Mouse (Mus musculus) limb, embryonic 13.5 days (tissue): ENCODE data around the gene Inafm2. TPM values are rescaled to one million over a fixed set of nuclear protein-coding genes. Genes with fewer than 3 reads are reported as not detected.
A peak's percentile ranks its signal among the peaks of the same experiment; 100 is the strongest.

ENCODE experiments used
- ATAC-seq: fragments of 200-750 bp; cut with Nextera tagmentation; 2 replicates; pipeline ENCODE4 v1.8.0; 2017; ENCODE audit warnings: low read depth, moderate number of reproducible peaks, moderate TSS enrichment; ENCODE audit not compliant: low FRiP score
- H3K27ac ChIP-seq: fragments of 300-500 bp; sonication (generic); 2 replicates; pipeline ENCODE4 v1.5.1; 2015; ENCODE audit warnings: inconsistent platforms, mild to moderate bottlenecking, moderate library complexity
- H3K27me3 ChIP-seq: fragments of 300-500 bp; sonication (generic); 2 replicates; pipeline ENCODE4 v1.6.1; 2015; ENCODE audit warnings: mild to moderate bottlenecking, inconsistent platforms
- H3K36me3 ChIP-seq: fragments of 300-500 bp; sonication (generic); 2 replicates; pipeline ENCODE4 v1.6.1; 2015; ENCODE audit warnings: inconsistent platforms, mild to moderate bottlenecking, moderate library complexity
- H3K4me1 ChIP-seq: fragments of 300-500 bp; sonication (generic); 2 replicates; pipeline ENCODE4 v1.6.1; 2015; ENCODE audit warnings: inconsistent platforms
- H3K4me2 ChIP-seq: fragments of 300-500 bp; sonication (generic); replicated peaks from 2 replicates; pipeline ENCODE4 v1.6.1; 2015; ENCODE audit warnings: inconsistent platforms, mild to moderate bottlenecking, moderate library complexity
- H3K4me3 ChIP-seq: fragments of 300-500 bp; sonication (generic); 2 replicates; pipeline ENCODE4 v1.5.1; 2015; ENCODE audit warnings: moderate library complexity, mild to moderate bottlenecking, inconsistent platforms
- H3K9ac ChIP-seq: fragments of 300-500 bp; sonication (generic); 2 replicates; pipeline ENCODE4 v1.6.1; 2015; ENCODE audit warnings: mild to moderate bottlenecking, inconsistent platforms
- H3K9me3 ChIP-seq: fragments of 300-500 bp; sonication (generic); 2 replicates; pipeline ENCODE4 v1.6.1; 2016; ENCODE audit warnings: inconsistent platforms
- WGBS: fragments of 180-500 bp; shearing (Covaris S2); methylation state at CpG from one replicate; pipeline ENCODE4 v1.1.7; 2015; 5-methylcytosine and 5-hydroxymethylcytosine counted together
- polyA plus RNA-seq: library from polyadenylated mRNA; unstranded; fragments of >200 nt; fragmentation: Nextera tagmentation; extraction: Ambion mirVana; gene quantifications from 2 replicates; pipeline ENCODE4 v1.2.1, GENCODE M21; 2015

Gene Inafm2
- polyA plus RNA-seq, 1 experiment from 2014 or later = 21.1 TPM

DNA sequence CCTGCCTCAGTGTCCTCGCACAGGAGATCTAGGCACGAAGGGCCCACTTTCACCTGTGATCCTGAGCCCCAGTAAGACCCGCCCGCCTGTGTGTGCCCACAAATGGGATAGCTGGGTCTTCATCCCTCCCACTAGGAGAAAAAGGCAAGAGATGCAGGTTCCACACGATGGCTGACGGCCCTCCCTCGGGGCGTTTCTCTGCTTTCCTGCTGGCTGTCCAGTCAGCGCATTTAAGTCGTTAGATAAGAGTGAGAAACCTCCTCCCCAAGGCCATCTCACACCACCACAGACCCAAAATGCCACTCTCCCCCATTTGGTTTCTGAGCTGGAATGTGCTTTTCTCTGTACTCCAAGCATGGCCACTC lies 17.2 kb downstream of the Inafm2 start:
- Histone ChIP-seq H3K36me3 (no peaks in the 10 kb centered on the region), H3K9me3 (no peaks in the 10 kb centered on the region), H3K4me2 (peak overlapping the region; percentile 53), H3K27me3 (peaks cover 45% of the 10 kb centered on the region), H3K27ac (peak overlapping the region; percentile 80), H3K9ac (peak overlapping the region; percentile 54), H3K4me3 (peak overlapping the region; percentile 24), H3K4me1 (peaks cover 27% of the 10 kb centered on the region)
- WGBS = 20% methylated on average over 10 of the region's 10 CpGs
- no peak for ATAC-seq

DNA sequence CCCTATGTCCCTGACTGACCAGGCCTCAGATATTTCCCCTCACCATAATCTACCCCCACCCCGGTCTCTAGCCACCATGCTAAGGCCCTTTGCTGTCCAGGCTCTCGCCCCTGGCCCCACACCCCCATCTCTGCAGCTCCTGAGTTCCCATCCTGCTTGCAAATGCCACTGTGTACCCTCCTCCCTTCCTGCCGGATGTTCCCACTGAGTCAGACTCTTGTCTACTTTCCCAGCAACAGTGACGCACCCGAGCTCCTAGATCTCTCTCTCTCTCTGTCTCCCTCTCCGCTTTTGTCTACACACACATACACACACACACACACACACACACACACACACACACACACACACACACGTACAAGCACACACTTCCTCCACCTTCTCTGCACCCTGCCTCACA lies 17.9 kb downstream of the Inafm2 start:
- peaks cover 27% of the 10 kb centered on the region for H3K4me1 ChIP-seq
- ATAC-seq = no peak
- H3K4me2 ChIP-seq = no peak overlapping the region
- WGBS = 78% methylated on average over 7 of the region's 7 CpGs
- peaks cover 40% of the 10 kb centered on the region for H3K27me3 ChIP-seq
- H3K36me3 ChIP-seq = no peaks in the 10 kb centered on the region
- H3K9ac ChIP-seq = no peak overlapping the region
- H3K27ac ChIP-seq = no peak overlapping the region
- H3K4me3 ChIP-seq = no peak overlapping the region
- no peaks in the 10 kb centered on the region for H3K9me3 ChIP-seq

DNA sequence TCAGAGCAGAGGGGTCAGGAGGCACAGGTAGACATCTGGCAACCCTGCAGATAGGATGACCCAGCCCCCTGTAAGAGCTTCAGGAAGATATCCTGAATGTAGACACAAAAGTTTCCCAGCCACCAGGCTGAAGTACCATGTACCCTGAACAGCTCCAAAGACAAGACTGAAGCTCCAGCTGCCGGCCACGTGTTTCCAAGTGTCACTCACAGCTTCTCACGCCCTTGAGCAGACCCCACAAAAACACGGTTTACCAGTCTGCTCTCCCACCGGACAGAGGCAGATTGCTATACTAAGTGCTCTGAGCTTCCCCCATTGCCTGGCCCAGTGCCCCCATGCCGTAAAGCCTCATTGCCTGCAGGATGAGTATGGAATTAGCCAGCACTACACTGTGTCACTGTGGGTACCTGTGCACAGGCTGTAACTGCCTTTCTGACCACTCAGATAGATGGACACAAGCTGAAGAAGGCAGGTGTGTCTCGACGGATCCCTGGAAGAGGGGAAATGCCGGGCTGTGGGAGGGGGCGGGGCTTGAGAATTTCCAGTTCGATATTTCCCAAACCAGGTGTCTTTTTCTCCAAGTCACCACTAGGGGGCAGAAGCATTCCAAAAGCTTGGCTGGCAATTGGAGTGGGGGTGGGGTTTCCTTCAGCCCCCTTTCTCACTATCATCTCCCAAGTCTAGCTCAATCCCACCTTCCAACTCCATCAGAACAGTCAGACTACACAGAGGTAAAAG lies 18.7 kb downstream of the Inafm2 start:
- Histone ChIP-seq H3K4me1 (peaks cover 27% of the 10 kb centered on the region), H3K9me3 (no peaks in the 10 kb centered on the region), H3K27me3 (peaks cover 32% of the 10 kb centered on the region), H3K4me3 (no peak overlapping the region), H3K9ac (no peak overlapping the region), H3K27ac (no peak overlapping the region), H3K36me3 (no peaks in the 10 kb centered on the region), H3K4me2 (peak overlapping the region; percentile 14; the same call in 1 of the 2 replicates)
- ATAC-seq = no peak
- WGBS = 16% methylated on average over 11 of the region's 11 CpGs

DNA sequence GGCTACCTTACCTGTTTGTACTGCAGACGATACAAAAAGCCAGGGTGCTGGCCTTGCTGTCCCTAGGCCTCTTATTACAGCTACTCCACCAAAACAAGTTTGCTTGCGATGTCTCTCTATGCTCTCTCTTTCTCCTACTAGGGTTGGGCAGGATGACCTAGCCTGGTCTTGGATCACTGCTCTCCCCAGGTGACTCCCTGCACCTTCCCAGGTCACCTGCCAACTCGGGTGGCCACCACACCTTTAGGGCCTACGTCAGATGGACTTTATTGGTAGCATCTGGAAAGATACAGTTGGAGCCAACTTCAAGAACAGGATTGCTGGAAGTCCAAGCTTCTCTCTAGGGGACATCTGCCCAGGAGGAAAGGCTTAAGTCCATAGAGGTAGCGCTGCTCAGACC lies 19.3 kb downstream of the Inafm2 start:
- no peak overlapping the region for H3K4me2 ChIP-seq
- H3K27me3 ChIP-seq = peaks cover 29% of the 10 kb centered on the region
- H3K4me3 ChIP-seq = no peak overlapping the region
- H3K9me3 ChIP-seq = 0 out of 2 replicates have a peak, but pooled peaks cover 3% of the 10 kb centered on the region
- ATAC-seq = no peak
- H3K27ac ChIP-seq = no peak overlapping the region
- WGBS = 83% methylated on average over 5 of the region's 5 CpGs
- no peak overlapping the region for H3K9ac ChIP-seq
- peaks cover 27% of the 10 kb centered on the region for H3K4me1 ChIP-seq
- H3K36me3 ChIP-seq = no peaks in the 10 kb centered on the region

DNA sequence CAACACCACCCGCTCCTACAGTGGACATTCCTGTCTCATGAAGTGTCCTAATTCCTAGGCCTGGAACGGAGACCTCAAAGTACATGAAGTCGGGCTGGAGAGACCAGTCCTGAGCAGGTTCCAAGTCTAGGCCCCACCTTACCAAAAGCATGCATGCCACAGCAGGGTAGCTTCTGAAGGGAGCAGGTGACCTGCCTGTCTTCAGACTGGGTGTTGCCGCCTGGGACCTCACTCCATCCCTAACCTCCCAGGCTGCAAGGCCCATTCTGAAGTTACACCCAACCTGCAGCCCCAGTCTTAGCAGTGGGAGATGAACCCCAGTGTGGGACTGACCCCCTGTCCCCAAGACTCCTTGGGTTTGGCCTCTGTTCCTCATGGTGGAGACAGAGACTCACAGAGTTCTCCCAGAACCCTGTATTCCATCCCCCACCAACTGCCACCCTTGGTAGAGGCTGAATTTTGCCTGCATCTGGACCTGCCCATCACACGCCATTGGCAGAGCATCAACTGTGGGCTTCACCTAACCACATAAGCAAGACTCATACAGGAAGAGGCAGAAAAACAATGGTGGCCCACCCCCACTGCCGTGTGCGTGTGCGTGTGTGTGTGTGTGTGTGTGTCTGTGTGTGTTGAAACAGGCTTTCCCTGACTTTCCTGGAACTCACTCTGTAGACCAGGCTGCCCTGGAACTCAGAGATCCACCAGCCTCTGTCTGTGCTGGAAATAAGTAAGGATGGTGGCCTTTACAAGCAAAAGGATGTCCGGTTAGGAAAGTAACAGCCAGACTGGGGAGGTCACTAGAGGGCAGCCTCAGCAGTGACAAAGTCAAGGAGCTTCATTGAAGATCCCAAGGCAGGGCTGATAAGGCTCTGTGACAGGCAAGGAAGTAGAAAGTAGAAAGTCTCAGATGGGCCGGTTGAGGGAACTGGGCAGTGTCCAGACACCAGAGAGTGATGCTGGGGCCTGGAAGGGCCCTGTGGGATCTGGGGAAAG lies 20.8 kb downstream of the Inafm2 start:
- Histone ChIP-seq H3K9ac (no peak overlapping the region), H3K4me3 (no peak overlapping the region), H3K4me1 (peaks cover 22% of the 10 kb centered on the region), H3K36me3 (no peaks in the 10 kb centered on the region), H3K27me3 (peaks cover 14% of the 10 kb centered on the region), H3K27ac (no peak overlapping the region), H3K9me3 (0 out of 2 replicates have a peak, but pooled peaks cover 3% of the 10 kb centered on the region), H3K4me2 (no peak overlapping the region)
- ATAC-seq = no peak
- 71% methylated on average over 10 of the region's 10 CpGs for WGBS

DNA sequence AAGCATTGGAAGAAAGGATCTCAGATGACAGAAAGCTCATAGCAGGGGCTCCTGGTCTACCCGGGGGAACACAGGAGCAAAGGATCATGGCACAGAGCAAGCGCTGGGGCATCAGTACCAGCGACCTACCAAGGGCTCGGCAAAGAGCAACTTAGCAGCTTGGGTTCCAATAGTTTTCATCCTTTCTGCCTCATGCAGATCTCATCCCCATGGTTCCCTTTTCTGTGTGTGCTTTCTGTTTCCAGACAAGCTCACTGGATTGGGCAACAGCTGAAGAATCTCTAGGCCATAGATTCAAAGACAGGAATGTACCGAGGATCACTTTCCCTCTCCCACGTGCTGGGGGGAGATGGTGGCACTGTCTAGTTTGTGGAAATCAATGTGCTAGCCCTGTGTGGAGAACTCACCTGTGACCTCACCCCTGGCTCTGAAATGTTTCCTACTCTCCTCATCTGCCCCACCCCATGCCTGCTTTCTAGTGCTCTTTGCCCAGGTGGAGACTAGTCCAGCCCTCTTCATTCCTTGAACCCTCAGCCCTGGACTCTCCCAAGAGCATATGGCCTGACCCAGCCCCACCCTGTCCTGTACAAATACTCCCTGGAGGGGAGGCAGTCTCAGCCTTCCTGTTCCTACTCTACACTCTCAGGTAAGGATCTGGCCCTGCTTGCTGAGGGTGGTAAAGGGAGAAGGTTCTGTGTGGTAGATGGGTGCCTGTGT lies 26.8 kb downstream of the Inafm2 start, which contains the start of gene Phgr1:
Gene Phgr1, plus strand, starts transcription at position 612 of the 717 bp plus-strand sequence.
- Histone ChIP-seq H3K9ac (no peak within 1 kb of the TSS), H3K9me3 (0 out of 2 replicates have a peak, but pooled peaks cover 3% of the 10 kb centered on the region), H3K36me3 (no peaks in the 10 kb centered on the region), H3K4me2 (no peak within 1 kb of the TSS), H3K4me1 (no peaks in the 10 kb centered on the region), H3K27ac (no peak within 1 kb of the TSS), H3K27me3 (peaks cover 5% of the 10 kb centered on the region; the same call in 1 of the 2 replicates), H3K4me3 (no peak within 1 kb of the TSS)
- 70% methylated on average over 6 of the region's 6 CpGs for WGBS
- ATAC-seq = no peak; the same call in 1 of the 2 replicates

DNA sequence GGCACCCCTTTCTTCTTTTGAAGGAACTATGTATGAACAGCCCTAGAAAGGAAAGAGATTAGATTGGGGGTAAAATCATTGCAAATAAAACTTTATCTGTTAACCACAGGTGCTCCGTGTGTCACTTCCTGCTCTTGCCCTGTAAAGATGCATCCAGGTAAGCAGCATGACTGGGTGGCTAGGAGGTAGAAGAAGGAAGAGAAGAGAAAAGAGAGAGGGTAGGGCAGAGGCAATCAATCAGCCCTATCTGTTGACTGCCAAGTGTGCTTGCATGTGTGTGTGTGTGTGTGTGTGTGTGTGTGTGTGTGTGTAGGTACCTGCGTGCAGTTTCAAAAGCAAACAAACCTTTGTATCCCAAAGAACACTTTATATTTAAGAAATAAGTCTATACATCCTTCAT lies 29.0 kb downstream of the Inafm2 start:
- H3K27ac ChIP-seq = no peak overlapping the region
- 90% methylated on average over 2 of the region's 2 CpGs for WGBS
- 0 out of 2 replicates have a peak, but pooled peaks cover 3% of the 10 kb centered on the region for H3K9me3 ChIP-seq
- peaks cover 4% of the 10 kb centered on the region; the same call in 1 of the 2 replicates for H3K4me1 ChIP-seq
- H3K36me3 ChIP-seq = no peaks in the 10 kb centered on the region
- no peak overlapping the region for H3K4me3 ChIP-seq
- peaks cover 5% of the 10 kb centered on the region; the same call in 1 of the 2 replicates for H3K27me3 ChIP-seq
- H3K9ac ChIP-seq = no peak overlapping the region
- no peak overlapping the region for H3K4me2 ChIP-seq
- no peak for ATAC-seq

DNA sequence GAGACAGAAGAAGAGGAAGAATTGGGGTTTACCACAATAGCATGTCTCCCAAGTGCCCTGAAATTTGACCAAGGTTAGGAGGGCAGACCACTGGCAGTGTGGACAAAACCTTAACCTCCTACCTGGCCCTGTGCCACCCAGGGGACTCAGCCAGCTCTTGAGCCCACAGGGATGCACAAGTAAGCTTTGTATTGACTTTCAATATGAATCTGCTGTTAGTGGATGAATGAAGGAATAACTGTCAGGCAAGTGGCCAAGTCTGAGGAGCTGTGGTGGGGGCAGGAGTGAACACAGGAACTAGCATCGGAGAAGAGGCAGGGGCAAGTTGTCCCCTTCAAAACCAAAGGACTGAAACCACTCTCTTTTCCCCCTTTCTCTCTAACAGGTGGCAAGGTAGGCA lies 29.8 kb downstream of the Inafm2 start:
- H3K4me2 ChIP-seq = no peak overlapping the region
- ATAC-seq = no peak
- no peak overlapping the region for H3K9ac ChIP-seq
- no peak overlapping the region for H3K27ac ChIP-seq
- WGBS = 56% methylated on average over 1 of the region's 1 CpGs
- H3K27me3 ChIP-seq = peaks cover 10% of the 10 kb centered on the region
- peaks cover 10% of the 10 kb centered on the region for H3K4me1 ChIP-seq
- no peaks in the 10 kb centered on the region for H3K36me3 ChIP-seq
- H3K4me3 ChIP-seq = no peak overlapping the region
- H3K9me3 ChIP-seq = no peaks in the 10 kb centered on the region

DNA sequence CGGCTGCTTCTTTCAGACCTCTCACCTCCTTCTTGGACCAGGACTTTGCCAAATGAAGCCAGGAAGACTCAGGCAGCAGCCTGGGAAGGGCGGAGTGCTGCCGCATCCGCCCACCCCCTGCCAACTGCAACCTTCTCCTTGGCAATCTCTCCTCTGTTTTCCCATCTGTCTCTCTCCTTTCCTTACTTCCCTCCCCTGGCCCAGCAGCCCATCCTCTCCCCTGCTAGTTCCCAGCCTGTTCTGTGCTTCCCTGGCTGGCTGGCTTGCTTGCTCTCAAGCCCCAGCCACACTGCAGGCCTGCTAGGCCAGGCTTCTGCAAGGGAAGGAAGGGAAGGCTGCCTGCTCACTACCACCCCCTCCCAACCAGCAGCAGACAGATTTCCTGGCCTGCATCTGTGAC lies 30.3 kb downstream of the Inafm2 start:
- H3K27ac ChIP-seq = no peak overlapping the region
- WGBS = 51% methylated on average over 4 of the region's 4 CpGs

DNA sequence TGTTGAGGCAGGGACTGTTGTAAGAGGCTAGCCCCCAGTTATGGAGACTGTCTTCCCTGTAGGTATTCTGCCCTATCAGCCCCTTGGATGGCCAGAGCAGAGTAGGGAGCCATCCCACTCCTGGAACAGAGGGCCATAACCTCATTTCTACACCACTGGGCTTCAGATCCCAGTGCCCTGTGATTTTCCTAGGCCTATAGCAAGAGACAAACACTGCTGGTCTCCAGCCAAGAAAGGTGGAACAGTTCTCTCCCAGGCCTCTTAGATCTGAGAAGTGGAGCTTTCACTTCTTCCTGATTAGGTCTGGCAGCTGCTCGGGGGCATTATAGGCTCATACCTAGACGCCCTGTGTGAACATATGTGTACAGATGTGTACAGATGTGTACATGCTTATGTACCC lies 30.7 kb downstream of the Inafm2 start:
- no peak for ATAC-seq
- Histone ChIP-seq H3K9ac (no peak overlapping the region), H3K4me3 (no peak overlapping the region), H3K4me2 (no peak overlapping the region), H3K27ac (no peak overlapping the region), H3K9me3 (no peaks in the 10 kb centered on the region), H3K36me3 (no peaks in the 10 kb centered on the region), H3K4me1 (peaks cover 10% of the 10 kb centered on the region), H3K27me3 (peaks cover 17% of the 10 kb centered on the region)
- WGBS = 58% methylated on average over 2 of the region's 2 CpGs

More for the DNA sequence above, 30.3 kb downstream of the Inafm2 start:
- Histone ChIP-seq H3K36me3 (no peaks in the 10 kb centered on the region), H3K27me3 (peaks cover 14% of the 10 kb centered on the region), H3K9ac (no peak overlapping the region), H3K9me3 (no peaks in the 10 kb centered on the region), H3K4me2 (no peak overlapping the region), H3K4me3 (no peak overlapping the region), H3K4me1 (peaks cover 10% of the 10 kb centered on the region)
- no peak for ATAC-seq

DNA sequence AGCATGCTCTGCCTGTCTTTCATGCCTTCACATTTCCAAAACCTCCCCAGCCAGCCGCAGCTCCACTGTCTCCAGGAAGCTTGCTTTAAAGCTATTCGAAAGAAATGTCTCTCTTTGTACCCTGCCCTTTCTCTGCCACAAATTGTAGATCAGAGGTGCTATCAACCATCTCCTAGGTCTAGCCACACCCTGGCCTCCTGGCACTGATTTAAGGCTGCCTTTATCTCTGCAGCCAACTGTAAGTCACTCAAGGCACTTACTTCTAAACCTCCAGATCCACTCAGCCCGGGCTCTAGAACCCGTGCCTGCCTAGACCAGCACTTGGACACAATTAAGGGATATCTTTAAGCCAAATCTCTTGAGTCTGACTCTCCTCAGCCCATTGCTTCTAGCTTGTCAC lies 32.9 kb downstream of the Inafm2 start:
- Histone ChIP-seq H3K36me3 (no peaks in the 10 kb centered on the region), H3K9me3 (no peaks in the 10 kb centered on the region), H3K9ac (no peak overlapping the region), H3K4me2 (no peak overlapping the region), H3K27ac (no peak overlapping the region), H3K27me3 (peaks cover 17% of the 10 kb centered on the region), H3K4me3 (no peak overlapping the region), H3K4me1 (peaks cover 10% of the 10 kb centered on the region)
- WGBS = 73% methylated on average over 4 of the region's 4 CpGs
- ATAC-seq = no peak
